Mouse (Mus musculus): Measurements from ENCODE around the gene Idh2.
A peak's percentile ranks its signal among the peaks of the same experiment; 100 is the strongest.

Gene Idh2

GRCm38 (mm10) chr7:80115224-80115590 lies at the start of gene Idh2:
Gene Idh2, minus strand, starts transcription at chr7:80115392.
- DNase-seq (ENCODE audit: low spot score) = peak; percentile 84

GRCm38 (mm10) chr7:80160945-80161306 lies 45.7 kb upstream of the Idh2 start:
- no peak for DNase-seq (ENCODE audit: low spot score)

GRCm38 (mm10) chr7:80160293-80160944 lies 45.2 kb upstream of the Idh2 start:
- DNase-seq (ENCODE audit: low spot score) = no peak

- no peak for DNase-seq (ENCODE audit: low spot score)
Measured at GRCm38 (mm10) chr7:80158496-80159268, 43.5 kb upstream of the Idh2 start.

GRCm38 (mm10) chr7:80156711-80157227 lies 41.6 kb upstream of the Idh2 start:
- DNase-seq (ENCODE audit: low spot score) = peak; percentile 75

- no peak for DNase-seq (ENCODE audit: low spot score)
Measured at GRCm38 (mm10) chr7:80154689-80155088, 39.5 kb upstream of the Idh2 start.

GRCm38 (mm10) chr7:80152756-80153155 lies 37.6 kb upstream of the Idh2 start:
- no peak for DNase-seq (ENCODE audit: low spot score)

GRCm38 (mm10) chr7:80152152-80152551 lies 37.0 kb upstream of the Idh2 start:
- peak; percentile 58 for DNase-seq (ENCODE audit: low spot score)

- no peak for DNase-seq (ENCODE audit: low spot score)
Measured at GRCm38 (mm10) chr7:80149356-80149755, 34.2 kb upstream of the Idh2 start.

GRCm38 (mm10) chr7:80146077-80146476 lies 30.9 kb upstream of the Idh2 start:
- peak; percentile 36 for DNase-seq (ENCODE audit: low spot score)

- no peak for DNase-seq (ENCODE audit: low spot score)
Measured at GRCm38 (mm10) chr7:80144695-80145094, 29.5 kb upstream of the Idh2 start.

GRCm38 (mm10) chr7:80143331-80144273 lies 28.4 kb upstream of the Idh2 start:
- DNase-seq (ENCODE audit: low spot score) = peak; percentile 59

GRCm38 (mm10) chr7:80140815-80141214 lies 25.6 kb upstream of the Idh2 start:
- DNase-seq (ENCODE audit: low spot score) = peak; percentile 56

GRCm38 (mm10) chr7:80138375-80138774 lies 23.2 kb upstream of the Idh2 start:
- DNase-seq (ENCODE audit: low spot score) = no peak

GRCm38 (mm10) chr7:80135173-80135532 lies 20.0 kb upstream of the Idh2 start:
- no peak for DNase-seq (ENCODE audit: low spot score)

GRCm38 (mm10) chr7:80134454-80135172 lies 19.4 kb upstream of the Idh2 start:
- DNase-seq (ENCODE audit: low spot score) = no peak

- peak; percentile 51 for DNase-seq (ENCODE audit: low spot score)
Measured at GRCm38 (mm10) chr7:80132541-80132940, 17.3 kb upstream of the Idh2 start.

- peak; percentile 11 for DNase-seq (ENCODE audit: low spot score)
Measured at GRCm38 (mm10) chr7:80131315-80131714, 16.1 kb upstream of the Idh2 start.

GRCm38 (mm10) chr7:80130344-80131055 lies 15.3 kb upstream of the Idh2 start:
- no peak for DNase-seq (ENCODE audit: low spot score)

- no peak for DNase-seq (ENCODE audit: low spot score)
Measured at GRCm38 (mm10) chr7:80129278-80129677, 14.1 kb upstream of the Idh2 start.

GRCm38 (mm10) chr7:80123672-80124071 lies 8.5 kb upstream of the Idh2 start:
- no peak for DNase-seq (ENCODE audit: low spot score)
